Mouse (Mus musculus) mesoderm, embryonic 11.5 days (tissue): ENCODE data around the gene Satb2.
"Not testable (repeated sequence)": the region's sequence is repeated elsewhere in the genome, so short reads cannot be mapped to it uniquely, and the experiment has no call there.

Source experiments
- DNase-seq: peaks from one replicate; pipeline ENCODE4 v3.0.0-alpha.2; 2012; ENCODE audit warnings: low read depth, low spot score

Gene Satb2

DNA sequence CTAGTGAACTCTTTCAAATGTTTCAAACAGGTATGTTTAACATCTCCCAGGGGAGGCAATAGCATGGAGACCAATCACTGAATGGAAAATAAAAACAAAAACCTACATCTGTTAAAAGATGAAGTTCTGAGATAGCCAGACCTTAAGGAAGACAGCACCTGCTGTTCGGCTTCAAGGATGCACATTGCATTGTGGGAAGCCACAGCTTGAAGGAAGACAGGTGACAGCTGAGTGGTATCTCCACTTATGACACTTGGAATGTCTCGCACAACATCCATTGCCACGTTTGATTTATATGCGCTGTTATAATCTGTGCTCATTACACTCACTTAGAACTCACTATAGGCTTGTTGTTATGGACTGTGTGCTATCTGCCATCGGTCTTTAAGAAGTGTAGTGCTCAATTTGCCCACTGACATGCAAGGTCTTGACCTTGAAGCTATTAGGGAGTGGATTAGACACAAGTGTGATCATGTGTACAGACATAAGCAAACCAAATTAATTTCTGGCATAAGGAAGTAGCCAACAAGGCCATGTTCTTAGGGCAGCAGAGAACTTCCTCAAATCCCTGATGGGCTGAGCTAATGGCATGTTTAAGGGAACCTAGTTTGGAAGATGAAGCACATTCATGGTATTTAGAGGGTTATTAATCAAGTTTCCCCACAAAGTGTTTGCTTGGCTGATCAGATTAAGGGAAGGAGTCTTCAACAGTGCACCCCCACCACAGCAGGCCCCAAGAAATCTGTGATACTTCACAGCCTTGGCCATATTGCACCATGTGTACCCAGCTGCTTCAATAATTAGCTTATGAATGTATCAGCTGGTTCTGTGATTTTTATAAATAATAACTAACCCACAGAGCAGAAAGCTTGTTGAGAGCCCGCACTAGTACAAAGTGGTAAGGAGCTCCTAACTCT, 144.2 kb downstream of the Satb2 start:
- DNase-seq, result peak; percentile 18

DNA sequence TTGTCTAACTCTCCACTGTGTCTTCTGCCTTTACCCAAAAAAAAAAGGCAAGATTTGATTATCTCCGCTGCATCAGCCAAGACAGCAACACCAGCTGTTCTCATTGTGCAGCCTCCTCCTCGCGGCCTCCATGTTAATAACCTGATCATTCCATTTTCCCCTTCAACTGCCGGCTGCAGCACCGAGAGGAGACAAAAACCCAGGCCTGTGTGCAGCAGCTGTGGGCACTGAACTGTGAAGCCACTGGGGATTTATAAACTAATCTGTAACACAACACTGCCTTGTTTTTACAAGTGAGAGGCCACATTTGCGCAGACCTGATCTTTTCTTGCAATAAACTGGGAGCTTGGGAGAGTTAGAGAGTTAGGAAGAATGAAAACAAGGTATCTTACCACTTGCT, 145.1 kb downstream of the Satb2 start:
- peak; percentile 73 for DNase-seq

DNA sequence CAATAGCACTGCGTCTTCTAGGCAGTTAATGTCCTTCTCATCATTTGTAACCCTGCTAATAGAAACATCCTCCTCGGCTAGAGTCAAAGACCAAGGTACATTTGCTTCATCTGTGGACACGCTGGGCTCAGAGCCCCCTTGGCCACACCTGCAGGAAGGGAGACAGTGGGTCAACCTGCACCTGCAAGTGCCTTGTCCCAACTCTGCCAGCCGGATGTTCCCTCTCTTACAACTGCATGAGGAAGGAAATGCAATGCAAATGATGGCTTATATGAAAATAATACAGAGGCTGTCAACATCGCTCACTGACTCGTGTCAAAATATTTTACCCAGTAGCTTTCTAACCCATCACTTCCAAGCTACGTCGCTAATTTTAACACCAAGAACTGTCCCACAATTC, 145.7 kb downstream of the Satb2 start:
- DNase-seq, result no peak

DNA sequence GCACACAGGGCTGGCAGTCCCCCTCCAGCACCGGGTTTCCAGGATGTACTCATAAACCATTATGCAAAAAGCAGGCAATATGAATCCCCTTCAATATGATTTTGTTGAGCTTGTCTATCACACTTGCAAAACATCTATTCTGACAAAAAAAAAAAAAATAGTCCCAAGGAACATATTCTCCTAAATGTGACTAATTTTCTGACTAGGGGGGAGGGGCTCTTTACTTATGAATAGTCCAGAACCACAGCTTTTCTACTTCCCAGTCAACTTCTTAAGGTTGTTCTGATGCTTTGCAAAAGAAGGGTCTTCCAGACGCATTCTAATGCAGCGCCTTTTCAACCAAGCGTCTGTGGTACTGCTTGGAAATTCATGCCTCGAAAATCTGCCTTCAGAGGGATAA, 155.7 kb downstream of the Satb2 start:
- DNase-seq, result no peak

DNA sequence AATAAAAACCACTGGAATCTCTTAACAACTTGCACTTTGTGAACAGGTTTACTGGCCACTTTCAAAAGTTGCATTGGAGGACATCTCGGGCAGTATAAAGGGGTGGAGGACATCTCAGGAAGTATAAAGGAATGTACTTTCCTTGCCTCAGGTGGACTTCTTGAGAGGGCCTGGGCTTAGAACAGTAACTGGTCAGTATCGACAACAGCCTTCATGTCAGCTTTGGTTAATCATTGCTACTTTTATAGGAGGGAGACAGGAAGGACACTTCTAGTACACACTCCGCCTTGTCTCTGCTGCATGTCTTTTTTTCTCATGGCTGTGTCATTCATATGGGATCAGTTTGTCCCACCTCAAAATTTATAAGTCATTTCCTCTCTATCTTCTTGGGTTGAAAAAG, 156.4 kb downstream of the Satb2 start:
- DNase-seq, result no peak

DNA sequence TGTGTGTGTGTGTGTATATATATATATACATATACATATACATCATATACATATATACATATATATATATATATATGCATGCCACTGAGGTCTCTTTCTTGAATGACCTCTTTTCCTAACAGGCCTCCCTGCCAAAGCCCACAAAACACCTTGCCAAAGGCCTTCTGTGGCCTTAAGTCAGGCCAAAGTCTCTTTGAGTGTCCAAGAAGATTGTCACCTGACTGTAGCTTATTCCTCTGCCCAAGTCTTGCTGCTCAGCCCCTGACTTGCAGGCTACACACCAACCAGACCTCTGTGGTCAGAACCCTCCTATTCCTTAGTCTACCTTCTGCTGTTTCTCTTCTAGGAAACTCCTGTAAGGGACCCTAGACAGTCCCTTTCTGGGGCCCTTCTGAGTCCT, 164.9 kb downstream of the Satb2 start:
- DNase-seq, result no peak

DNA sequence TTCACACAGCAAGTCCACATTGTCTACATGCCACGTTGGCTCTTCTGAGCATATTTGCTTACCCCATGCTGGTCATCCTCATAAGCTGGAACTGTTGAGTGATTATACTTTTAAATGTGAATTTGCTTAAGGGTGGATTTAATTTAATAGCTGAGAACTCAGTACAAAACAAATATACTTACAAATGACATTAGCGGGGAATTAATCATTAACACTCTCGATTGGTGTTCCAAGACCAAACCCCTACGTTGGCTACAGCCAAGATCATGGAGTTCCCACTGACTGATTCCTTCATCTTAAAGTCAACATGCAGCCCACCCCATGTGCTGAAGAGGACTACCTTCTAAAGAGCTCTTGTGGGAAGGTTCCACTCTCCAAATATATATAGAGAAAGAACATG, 165.5 kb downstream of the Satb2 start:
- DNase-seq, result no peak

DNA sequence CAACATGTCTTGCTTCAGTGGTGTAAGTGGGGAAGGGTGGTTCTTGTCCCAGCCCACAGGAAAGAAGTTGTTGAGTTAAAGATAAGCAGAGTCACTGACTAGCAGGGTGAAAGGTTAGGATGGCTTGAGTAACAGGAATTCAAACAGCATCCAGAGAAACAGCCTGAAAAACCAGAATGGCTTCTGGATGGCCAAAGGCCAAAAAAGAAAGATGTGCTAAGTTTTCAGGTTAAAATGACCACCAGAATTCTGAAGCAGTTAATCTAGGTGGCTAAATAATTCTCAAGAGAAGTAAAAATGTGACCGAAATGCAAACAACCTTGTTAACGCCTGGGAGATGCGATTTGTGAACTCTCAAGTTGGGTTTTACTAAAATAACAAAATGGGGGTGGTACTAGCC, 167.0 kb downstream of the Satb2 start:
- DNase-seq, result no peak

DNA sequence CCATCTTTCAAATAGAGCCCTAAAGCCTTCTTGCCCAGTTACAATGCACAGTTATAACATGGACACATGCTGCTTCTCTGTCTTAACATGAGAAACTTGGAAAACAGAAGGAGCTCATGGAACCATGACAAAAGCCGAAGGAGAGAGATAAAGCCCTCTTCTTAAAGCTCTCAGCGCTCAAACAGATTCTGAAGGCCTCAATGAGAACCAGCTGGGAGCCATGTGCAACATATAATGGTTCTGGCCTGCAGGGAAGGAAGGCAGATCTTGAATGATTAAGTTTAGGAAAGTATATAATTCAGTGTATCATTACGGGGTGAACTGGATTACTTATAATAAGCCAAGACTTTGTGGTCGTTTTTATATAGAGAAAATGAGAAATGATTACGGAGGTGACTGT, 172.4 kb downstream of the Satb2 start:
- no peak for DNase-seq

DNA sequence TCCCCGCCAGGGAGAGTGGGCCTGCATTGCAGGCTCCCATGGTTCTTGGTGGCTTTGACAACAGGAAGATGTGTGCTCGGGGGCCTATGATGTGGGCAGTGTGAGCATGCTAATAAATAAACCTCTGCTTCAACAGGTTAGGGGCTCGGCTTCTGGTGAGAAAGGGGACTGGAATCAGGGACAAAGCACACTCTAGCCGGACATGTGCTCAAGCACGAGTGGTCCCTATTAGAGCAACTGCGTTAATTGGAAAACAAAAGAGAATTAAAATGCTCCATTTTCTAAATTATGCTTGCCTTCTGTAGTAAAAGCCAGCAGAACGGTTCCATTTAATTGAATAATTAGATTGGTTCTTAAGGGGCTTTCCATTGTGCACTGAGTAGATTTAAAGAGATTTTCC, 177.8 kb downstream of the Satb2 start:
- no peak for DNase-seq

DNA sequence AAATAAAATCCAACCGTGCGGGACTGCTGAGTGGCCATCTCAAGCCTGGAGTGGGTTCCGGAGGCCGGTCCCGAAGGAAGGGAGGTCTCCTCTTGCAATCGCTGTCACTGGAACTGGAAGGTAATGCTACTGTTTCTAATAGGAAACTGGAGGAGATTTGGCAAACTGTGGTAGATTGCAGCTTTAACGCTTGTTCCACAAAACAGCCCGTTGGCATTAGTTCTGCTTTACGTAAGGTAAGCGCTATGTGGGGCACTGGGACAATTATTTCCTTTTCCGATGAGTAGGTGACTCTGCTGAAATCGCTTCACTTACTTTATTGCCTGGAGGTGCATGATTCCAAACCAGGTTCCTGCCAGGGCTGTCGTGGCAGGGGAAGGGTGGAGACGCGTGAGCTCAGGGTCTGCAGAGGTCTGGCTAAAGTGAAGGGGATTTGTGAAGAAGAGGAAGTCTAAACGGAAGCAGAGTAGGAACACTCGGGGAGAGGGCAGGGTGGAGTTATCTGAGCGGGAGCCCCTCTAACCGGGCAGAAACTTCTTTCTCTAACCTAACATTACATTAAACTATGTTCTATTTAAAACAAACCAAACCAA, 183.3 kb downstream of the Satb2 start:
- no peak for DNase-seq

DNA sequence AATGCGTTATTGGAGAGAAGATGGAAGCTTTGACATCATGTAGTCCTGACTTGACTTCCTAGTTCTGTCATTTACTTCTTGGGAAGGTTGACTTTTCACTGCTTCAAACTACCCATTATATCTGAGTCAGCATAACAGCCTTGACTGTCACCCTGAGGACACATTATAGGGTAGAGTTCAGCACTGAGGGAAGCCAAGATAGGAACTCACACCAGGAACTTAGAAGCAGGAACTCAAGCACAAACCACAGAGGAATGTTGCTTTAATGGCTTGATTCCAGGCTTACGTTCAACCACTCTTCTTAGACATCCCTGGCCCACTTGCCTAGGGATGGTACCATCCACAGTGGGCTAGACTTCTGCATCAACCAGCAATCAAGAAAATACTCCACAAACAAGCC, 188.8 kb downstream of the Satb2 start:
- DNase-seq, result no peak

DNA sequence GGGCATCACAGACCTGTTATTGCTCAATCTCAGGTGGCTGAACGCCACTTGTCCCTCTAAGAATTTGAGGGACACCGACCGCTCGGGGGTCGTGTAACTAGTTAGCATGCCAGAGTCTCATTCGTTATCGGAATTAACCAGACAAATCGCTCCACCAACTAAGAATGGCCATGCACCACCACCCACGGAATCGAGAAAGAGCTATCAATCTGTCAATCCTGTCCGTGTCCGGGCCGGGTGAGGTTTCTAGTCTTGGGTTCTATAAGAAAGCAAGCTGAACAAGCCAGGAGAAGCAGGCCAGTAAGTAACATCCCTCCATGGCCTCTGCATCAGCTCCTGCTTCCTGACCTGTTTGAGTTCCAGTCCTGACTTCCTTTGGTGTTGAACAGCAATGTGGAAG, 196.3 kb downstream of the Satb2 start:
- DNase-seq, result not testable (repeated sequence)

DNA sequence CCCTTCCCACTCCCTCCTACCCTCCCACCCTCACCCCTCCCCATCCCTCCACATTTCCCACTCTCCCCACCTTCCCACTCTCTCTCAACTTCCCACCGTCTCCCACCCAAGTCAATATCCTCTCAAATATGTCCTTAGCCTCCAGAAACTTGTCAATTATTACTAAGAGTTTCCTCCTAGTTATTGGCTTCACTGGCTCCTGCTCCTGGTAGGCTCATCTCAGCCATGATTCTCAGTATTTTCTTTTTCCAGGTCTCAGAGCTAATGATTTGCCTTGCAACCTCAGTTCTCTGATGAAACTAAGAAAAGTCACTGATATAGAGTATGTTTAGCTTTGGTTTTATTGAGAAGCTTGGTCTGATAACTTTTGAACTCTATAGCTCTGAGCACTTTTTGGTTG, 214.2 kb downstream of the Satb2 start:
- DNase-seq, result no peak

DNA sequence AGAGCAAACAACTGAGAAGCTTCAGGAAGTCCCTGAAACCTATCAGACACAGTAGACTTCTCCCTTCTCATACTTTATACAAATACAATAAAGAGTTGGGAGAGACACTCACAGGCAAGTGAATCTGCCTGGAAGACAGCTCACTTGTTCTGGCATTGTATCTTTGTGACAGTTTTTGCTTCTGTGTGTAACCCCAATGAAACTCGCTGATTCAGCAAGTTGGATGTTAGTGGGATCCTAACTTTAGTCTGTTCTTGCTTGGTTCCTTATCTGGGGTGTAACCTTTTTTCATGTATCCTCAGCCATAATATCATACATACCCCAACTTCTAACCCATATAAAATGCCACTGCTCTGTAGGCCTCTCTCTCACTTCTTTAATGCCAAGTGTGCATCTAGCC, 216.9 kb downstream of the Satb2 start:
- DNase-seq, result no peak

DNA sequence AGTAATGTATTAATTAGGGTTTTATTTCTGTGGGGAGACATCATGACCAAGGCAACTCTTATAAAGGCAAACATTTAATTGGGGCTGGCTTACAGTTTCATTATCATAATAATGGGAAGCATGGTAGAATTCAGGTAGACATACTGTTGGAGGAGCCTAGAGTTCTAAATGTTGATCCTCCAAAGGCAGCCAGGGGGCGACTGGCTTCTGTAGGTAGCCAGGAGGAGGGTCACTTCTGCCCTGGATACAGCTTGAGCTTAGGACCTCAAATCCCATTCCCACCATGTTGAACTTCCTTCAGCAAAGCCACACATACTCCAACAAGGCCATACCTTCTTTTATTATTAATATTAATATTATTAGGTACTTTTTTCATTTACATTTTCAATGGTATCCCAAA, 225.2 kb downstream of the Satb2 start:
- DNase-seq, result no peak

DNA sequence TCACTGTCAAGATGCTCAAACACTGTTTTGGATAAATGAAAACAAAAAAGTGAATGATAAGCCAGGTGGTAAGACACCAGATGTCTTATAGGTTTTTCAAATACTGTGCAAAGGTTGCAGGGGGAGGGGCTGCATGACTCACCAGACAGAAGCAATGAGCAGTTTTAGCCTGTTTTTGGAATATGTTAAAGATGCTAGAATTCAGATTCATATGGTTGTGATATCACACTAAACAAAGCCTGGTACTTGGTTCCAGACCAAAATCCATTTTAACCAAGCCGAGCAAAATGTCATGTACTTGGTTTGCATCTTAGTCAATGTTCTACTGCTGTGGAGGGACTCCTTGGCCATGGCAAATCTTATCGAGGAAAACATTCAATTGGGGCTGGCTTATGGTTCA, 227.8 kb downstream of the Satb2 start:
- no peak for DNase-seq

DNA sequence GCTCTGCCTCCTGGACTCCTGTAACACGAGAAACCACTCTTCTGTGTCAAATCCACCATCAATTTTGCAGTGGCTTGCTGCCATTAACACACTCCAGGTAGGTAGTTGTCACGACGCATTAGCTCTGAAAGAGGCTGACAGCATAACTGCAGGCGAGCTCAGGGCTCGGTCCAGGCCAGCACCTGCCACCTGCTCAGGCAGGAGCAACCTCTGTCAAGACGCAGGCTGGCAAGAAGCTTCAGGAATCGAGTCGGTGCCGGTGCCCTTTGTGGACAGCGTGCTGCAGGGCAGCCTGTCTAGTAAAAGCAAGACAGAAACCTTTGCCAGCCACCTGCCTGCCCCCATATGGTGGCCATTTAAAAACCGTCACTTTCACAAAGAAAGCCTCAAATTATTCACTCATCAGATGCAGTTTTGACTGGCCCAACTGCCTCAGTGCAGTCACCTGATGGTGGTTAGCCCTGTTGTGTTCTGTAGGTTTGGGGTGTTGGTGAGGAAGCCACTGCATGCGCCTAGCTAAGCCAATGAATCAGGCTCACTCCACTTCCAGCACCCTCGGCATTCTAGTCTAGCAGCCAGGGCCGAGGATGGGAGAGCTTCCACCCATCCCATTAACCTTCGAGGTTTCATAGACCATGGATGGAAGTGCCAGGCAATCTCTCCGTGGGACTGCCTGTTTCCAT, 228.7 kb downstream of the Satb2 start:
- DNase-seq, result no peak

DNA sequence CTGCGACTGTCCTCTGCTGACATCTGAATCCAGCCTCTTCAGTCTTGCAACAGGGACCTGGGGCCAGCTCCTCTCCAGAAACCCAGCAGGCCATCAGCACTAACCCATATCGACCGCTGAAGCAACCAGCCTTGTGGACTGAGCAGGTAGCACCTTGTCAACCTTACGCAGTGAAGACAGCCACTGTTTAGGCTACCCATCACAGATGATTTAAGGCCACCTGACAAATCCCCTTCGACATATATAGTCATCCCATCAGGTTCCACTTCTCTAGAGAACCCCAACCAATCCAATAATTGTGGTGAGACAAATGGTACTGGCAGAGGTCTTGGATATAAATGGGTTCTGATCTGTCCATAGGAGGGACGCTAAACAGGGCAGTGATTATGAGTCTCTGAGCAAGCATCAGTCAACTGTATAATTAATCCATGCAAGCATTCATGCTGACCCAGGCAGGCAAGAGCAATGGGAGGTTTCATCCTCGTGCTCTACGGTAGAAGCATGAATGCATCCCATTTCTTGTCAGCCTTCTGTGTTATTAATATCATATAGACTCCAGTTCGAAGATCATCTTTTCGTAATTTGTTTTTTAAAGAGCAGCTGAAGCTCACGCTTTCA, 229.5 kb downstream of the Satb2 start:
- no peak for DNase-seq
